Mouse (Mus musculus): ENCODE results near the gene Rufy2. TPM values are rescaled to one million over a fixed set of nuclear protein-coding genes. Genes with fewer than 3 reads are reported as not detected.

Gene Rufy2
- total RNA-seq, 1 experiment: 15.8 TPM

GRCm38 (mm10) chr10:62990636-62991035 is 10.6 kb downstream of the Rufy2 start:
- in situ Hi-C loops (cut with MboI; ENCODE audit: low sequenced_read_pairs in 2 of 2, unreplicated experiment in 2 of 2): no loop called here
- Histone ChIP-seq H3K27ac (ENCODE audit: insufficient read depth, low read depth, low read length, poor library complexity, severe bottlenecking) (no peak overlapping the region), H3K9ac (ENCODE audit: insufficient read depth, low read depth, low read length, poor library complexity, severe bottlenecking) (peak overlapping the region; percentile 52; the same call in 1 of the 2 replicates), H3K9me3 (ENCODE audit: control insufficient read depth, insufficient read depth, low read depth, low read length) (no peaks in the 10 kb centered on the region), H3K4me1 (ENCODE audit: control insufficient read depth in 2 of 2, insufficient read depth in 2 of 2, low read length in 2 of 2, poor library complexity in 1 of 2) (peaks cover 0 to 9% of the 10 kb centered on the region in 2 experiments; a peak in 3 of 4 replicates), H3K36me3 (ENCODE audit: control insufficient read depth, insufficient read depth, low read length, poor library complexity, severe bottlenecking) (peaks cover 29% of the 10 kb centered on the region; the same call in 1 of the 2 replicates), H3K4me3 (ENCODE audit: insufficient read depth in 1 of 2, low read depth in 1 of 2, low read length in 2 of 2, poor library complexity in 1 of 2, severe bottlenecking in 1 of 2) (peak overlapping the region; percentile 33 to 50; a peak in 3 of 4 replicates)
- no peak for DNase-seq (ENCODE audit: low read depth, low spot score)
- TF ChIP-seq HCFC1 (IDR thresholded peaks at IDR 0.05; ENCODE audit: borderline replicate concordance, insufficient read depth, low read length) (no peak), MAFK (IDR thresholded peaks at IDR 0.05; ENCODE audit: insufficient read depth, low read depth, low read length) (no peak), ZNF384 (IDR thresholded peaks at IDR 0.05; ENCODE audit: low read depth, low read length) (no peak), ZC3H11A (IDR thresholded peaks at IDR 0.05; ENCODE audit: borderline replicate concordance, low read depth, low read length) (no peak), CHD2 (IDR thresholded peaks at IDR 0.05; ENCODE audit: low read depth, low read length) (no peak)

GRCm38 (mm10) chr10:62993991-62994390 is 14.0 kb downstream of the Rufy2 start:
- H3K27ac ChIP-seq (ENCODE audit: insufficient read depth, low read depth, low read length, poor library complexity, severe bottlenecking): no peak overlapping the region; the same call in 1 of the 2 replicates
- peak; percentile 24 for DNase-seq (ENCODE audit: low read depth, low spot score)
- H3K36me3 ChIP-seq (ENCODE audit: control insufficient read depth, insufficient read depth, low read length, poor library complexity, severe bottlenecking): peaks cover 47% of the 10 kb centered on the region
- H3K4me1 ChIP-seq (ENCODE audit: control insufficient read depth in 2 of 2, insufficient read depth in 2 of 2, low read length in 2 of 2, poor library complexity in 1 of 2): peaks cover 0 to 9% of the 10 kb centered on the region in 2 experiments; a peak in 3 of 4 replicates
- H3K9ac ChIP-seq (ENCODE audit: insufficient read depth, low read depth, low read length, poor library complexity, severe bottlenecking): no peak overlapping the region; the same call in 1 of the 2 replicates
- TF ChIP-seq HCFC1 (IDR thresholded peaks at IDR 0.05; ENCODE audit: borderline replicate concordance, insufficient read depth, low read length) (no peak), ZC3H11A (IDR thresholded peaks at IDR 0.05; ENCODE audit: borderline replicate concordance, low read depth, low read length) (no peak), ZNF384 (IDR thresholded peaks at IDR 0.05; ENCODE audit: low read depth, low read length) (no peak), MAFK (IDR thresholded peaks at IDR 0.05; ENCODE audit: insufficient read depth, low read depth, low read length) (no peak), CHD2 (IDR thresholded peaks at IDR 0.05; ENCODE audit: low read depth, low read length) (no peak)
- H3K9me3 ChIP-seq (ENCODE audit: control insufficient read depth, insufficient read depth, low read depth, low read length): no peaks in the 10 kb centered on the region
- no peak overlapping the region for H3K4me3 ChIP-seq (ENCODE audit: insufficient read depth in 1 of 2, low read depth in 1 of 2, low read length in 2 of 2, poor library complexity in 1 of 2, severe bottlenecking in 1 of 2)
- in situ Hi-C loops (cut with MboI; ENCODE audit: low sequenced_read_pairs in 2 of 2, unreplicated experiment in 2 of 2): no loop called here

- TF ChIP-seq ZNF384 (IDR thresholded peaks at IDR 0.05; ENCODE audit: low read depth, low read length) (no peak), MAFK (IDR thresholded peaks at IDR 0.05; ENCODE audit: insufficient read depth, low read depth, low read length) (no peak), CHD2 (IDR thresholded peaks at IDR 0.05; ENCODE audit: low read depth, low read length) (no peak), ZC3H11A (IDR thresholded peaks at IDR 0.05; ENCODE audit: borderline replicate concordance, low read depth, low read length) (no peak), HCFC1 (IDR thresholded peaks at IDR 0.05; ENCODE audit: borderline replicate concordance, insufficient read depth, low read length) (no peak)
- Histone ChIP-seq H3K9ac (ENCODE audit: insufficient read depth, low read depth, low read length, poor library complexity, severe bottlenecking) (no peak overlapping the region), H3K36me3 (ENCODE audit: control insufficient read depth, insufficient read depth, low read length, poor library complexity, severe bottlenecking) (peaks cover 47% of the 10 kb centered on the region), H3K4me3 (ENCODE audit: insufficient read depth in 1 of 2, low read depth in 1 of 2, low read length in 2 of 2, poor library complexity in 1 of 2, severe bottlenecking in 1 of 2) (no peak overlapping the region), H3K9me3 (ENCODE audit: control insufficient read depth, insufficient read depth, low read depth, low read length) (no peaks in the 10 kb centered on the region), H3K4me1 (ENCODE audit: control insufficient read depth in 2 of 2, insufficient read depth in 2 of 2, low read length in 2 of 2, poor library complexity in 1 of 2) (no peaks in the 10 kb centered on the region), H3K27ac (ENCODE audit: insufficient read depth, low read depth, low read length, poor library complexity, severe bottlenecking) (no peak overlapping the region)
- in situ Hi-C loops (cut with MboI; ENCODE audit: low sequenced_read_pairs in 2 of 2, unreplicated experiment in 2 of 2): no loop called here
- no peak for DNase-seq (ENCODE audit: low read depth, low spot score)
Measured at GRCm38 (mm10) chr10:63000584-63000983, 20.6 kb downstream of the Rufy2 start.

GRCm38 (mm10) chr10:63003252-63003651 is 23.2 kb downstream of the Rufy2 start:
- Histone ChIP-seq H3K4me1 (ENCODE audit: control insufficient read depth in 2 of 2, insufficient read depth in 2 of 2, low read length in 2 of 2, poor library complexity in 1 of 2) (no peaks in the 10 kb centered on the region), H3K27ac (ENCODE audit: insufficient read depth, low read depth, low read length, poor library complexity, severe bottlenecking) (no peak overlapping the region), H3K9ac (ENCODE audit: insufficient read depth, low read depth, low read length, poor library complexity, severe bottlenecking) (no peak overlapping the region), H3K36me3 (ENCODE audit: control insufficient read depth, insufficient read depth, low read length, poor library complexity, severe bottlenecking) (peaks cover 37% of the 10 kb centered on the region), H3K4me3 (ENCODE audit: insufficient read depth in 1 of 2, low read depth in 1 of 2, low read length in 2 of 2, poor library complexity in 1 of 2, severe bottlenecking in 1 of 2) (no peak overlapping the region), H3K9me3 (ENCODE audit: control insufficient read depth, insufficient read depth, low read depth, low read length) (no peaks in the 10 kb centered on the region)
- in situ Hi-C loops (cut with MboI; ENCODE audit: low sequenced_read_pairs in 2 of 2, unreplicated experiment in 2 of 2): no loop called here
- no peak for TF ChIP-seq ZNF384 (IDR thresholded peaks at IDR 0.05; ENCODE audit: low read depth, low read length)
- no peak for TF ChIP-seq HCFC1 (IDR thresholded peaks at IDR 0.05; ENCODE audit: borderline replicate concordance, insufficient read depth, low read length)
- no peak for TF ChIP-seq MAFK (IDR thresholded peaks at IDR 0.05; ENCODE audit: insufficient read depth, low read depth, low read length)
- no peak for DNase-seq (ENCODE audit: low read depth, low spot score)

GRCm38 (mm10) chr10:63004556-63004955 is 24.5 kb downstream of the Rufy2 start:
- TF ChIP-seq ZC3H11A (IDR thresholded peaks at IDR 0.05; ENCODE audit: borderline replicate concordance, low read depth, low read length) (no peak), CHD2 (IDR thresholded peaks at IDR 0.05; ENCODE audit: low read depth, low read length) (no peak), MAFK (IDR thresholded peaks at IDR 0.05; ENCODE audit: insufficient read depth, low read depth, low read length) (no peak)
- Histone ChIP-seq H3K27ac (ENCODE audit: insufficient read depth, low read depth, low read length, poor library complexity, severe bottlenecking) (no peak overlapping the region), H3K36me3 (ENCODE audit: control insufficient read depth, insufficient read depth, low read length, poor library complexity, severe bottlenecking) (peaks cover 40% of the 10 kb centered on the region), H3K4me1 (ENCODE audit: control insufficient read depth in 2 of 2, insufficient read depth in 2 of 2, low read length in 2 of 2, poor library complexity in 1 of 2) (no peaks in the 10 kb centered on the region), H3K4me3 (ENCODE audit: insufficient read depth in 1 of 2, low read depth in 1 of 2, low read length in 2 of 2, poor library complexity in 1 of 2, severe bottlenecking in 1 of 2) (no peak overlapping the region), H3K9ac (ENCODE audit: insufficient read depth, low read depth, low read length, poor library complexity, severe bottlenecking) (no peak overlapping the region), H3K9me3 (ENCODE audit: control insufficient read depth, insufficient read depth, low read depth, low read length) (no peaks in the 10 kb centered on the region)
- in situ Hi-C loops (cut with MboI; ENCODE audit: low sequenced_read_pairs in 2 of 2, unreplicated experiment in 2 of 2): no loop called here
- DNase-seq (ENCODE audit: low read depth, low spot score): no peak

All from ES-E14 (cell line).